Mouse (Mus musculus) lung, adult 2 months (tissue): ENCODE results near the gene Wdr70.

Experiments
- CTCF ChIP-seq: fragments of 200-500 bp; IDR thresholded peaks from 2 replicates; pipeline ENCODE4 v1.5.1; 2011; ENCODE audit warnings: mild to moderate bottlenecking, low read length, control low read depth; ENCODE audit not compliant: insufficient read depth
- POLR2A ChIP-seq: fragments of 200-500 bp; IDR thresholded peaks from 2 replicates; pipeline ENCODE4 v1.6.1; 2011; ENCODE audit warnings: low read depth, mild to moderate bottlenecking, control low read depth, low read length, borderline replicate concordance; ENCODE audit errors: extremely low read depth

- TF ChIP-seq CTCF (no peak), POLR2A (no peak)
Observed at GRCm38 (mm10) chr15:7925382-7925781, 173.6 kb downstream of the Wdr70 start.
